Mouse (Mus musculus): ENCODE data around the gene Dcaf5.

GRCm38 (mm10) chr12:80340936-80341335, 95.5 kb downstream of the Dcaf5 start:
- TF ChIP-seq CTCF (IDR thresholded peaks at IDR 0.05; ENCODE audit: insufficient read depth, low read length) (no peak), POLR2A (IDR thresholded peaks at IDR 0.05; ENCODE audit: borderline replicate concordance, extremely low read depth, low read depth, low read length) (no peak)
